Mouse (Mus musculus): ENCODE data around the gene Dap. TPM values are rescaled to one million over a fixed set of nuclear protein-coding genes. Genes with fewer than 3 reads are reported as not detected.

Gene Dap
- 1 to 10 TPM; 9.1 to 9.8 TPM for total RNA-seq (2021)

DNA sequence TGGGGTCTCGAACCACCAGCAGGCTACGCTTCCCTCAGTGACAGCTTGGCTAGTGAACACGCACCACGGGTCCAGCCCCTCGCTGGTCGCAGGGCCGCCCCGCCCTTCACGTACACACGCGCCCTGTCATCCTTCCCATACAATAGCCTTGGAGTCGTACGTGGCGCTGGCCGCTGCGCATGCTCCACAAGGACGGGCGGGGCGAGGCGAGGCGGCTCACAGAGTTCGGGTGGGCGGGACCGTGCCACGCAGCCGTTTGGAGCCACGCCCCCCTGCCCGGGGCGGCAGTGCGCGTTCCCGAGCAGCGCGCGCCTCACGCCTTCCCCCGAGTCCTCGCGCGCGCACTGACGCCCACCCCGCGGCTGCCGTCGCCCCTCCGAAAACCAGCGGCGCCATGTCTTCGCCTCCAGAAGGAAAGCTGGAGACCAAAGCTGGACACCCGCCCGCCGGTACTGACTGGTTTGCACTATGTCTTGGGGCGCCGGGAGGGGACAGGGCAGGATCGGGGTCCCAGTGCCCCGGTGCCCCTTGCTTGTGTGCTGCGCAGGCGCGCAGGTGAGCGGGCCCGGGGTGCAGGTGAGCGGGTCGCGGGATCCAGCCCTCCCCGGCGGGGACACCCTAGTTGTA, at the start of gene Dap:
Gene Dap, plus strand, starts transcription at position 180 of the 627 bp plus-strand sequence.
- peak; percentile 89 to 91 for DNase-seq (ENCODE audit: extremely low spot score in 1 of 2, low spot score in 1 of 2)

- no peak for DNase-seq (ENCODE audit: extremely low spot score in 1 of 2, low spot score in 1 of 2)
Observed at GRCm38 (mm10) chr15:31176566-31176965, 47.5 kb upstream of the Dap start.

GRCm38 (mm10) chr15:31184651-31185443, 39.3 kb upstream of the Dap start:
- no peak for DNase-seq (ENCODE audit: extremely low spot score in 1 of 2, low spot score in 1 of 2)

DNA sequence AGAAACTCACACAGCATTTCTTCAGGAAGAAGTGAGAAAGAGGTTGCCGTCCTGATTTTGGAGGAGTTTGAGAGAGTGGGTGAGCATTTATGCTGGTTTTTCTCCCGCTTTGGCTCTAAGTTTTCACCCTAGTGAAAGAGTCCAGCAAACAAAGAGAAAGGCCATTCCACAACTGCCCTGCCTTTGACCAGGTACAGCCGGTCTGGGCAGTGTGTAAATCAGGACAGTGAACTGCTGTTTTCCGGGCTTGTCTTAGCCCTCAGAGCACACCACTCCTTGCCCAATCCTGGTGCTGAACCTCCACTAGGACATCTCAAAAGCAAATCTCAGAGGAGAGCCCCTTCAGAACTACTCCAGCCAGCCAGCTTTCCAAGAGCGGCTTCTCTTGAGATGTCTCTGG, 38.6 kb upstream of the Dap start:
- DNase-seq (ENCODE audit: extremely low spot score in 1 of 2, low spot score in 1 of 2): no peak

DNA sequence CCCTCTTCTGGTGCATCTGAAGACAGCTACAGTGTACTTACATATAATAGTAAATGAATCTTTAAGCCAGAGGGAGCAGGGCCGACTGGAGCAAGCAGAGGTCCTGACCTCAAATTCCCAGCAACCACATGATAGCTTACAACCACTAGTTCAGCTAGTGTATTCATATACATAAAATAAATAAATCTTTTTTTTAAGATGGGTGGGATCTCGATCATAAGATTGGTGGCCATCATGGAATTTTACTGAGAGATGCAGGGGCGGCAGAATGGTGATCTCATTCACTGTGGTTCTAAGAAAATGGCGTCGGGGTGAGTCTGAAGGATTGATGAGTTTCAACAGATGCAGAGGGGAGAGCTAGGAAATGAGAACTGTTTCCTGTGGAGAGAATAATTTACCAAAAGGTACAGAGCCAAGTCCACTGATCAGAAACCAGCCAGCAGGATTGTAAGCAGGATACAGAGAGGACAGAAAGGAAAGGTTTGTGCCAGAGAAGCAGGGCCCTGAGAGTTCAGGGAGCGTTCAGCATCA, 37.7 kb upstream of the Dap start:
- no peak for DNase-seq (ENCODE audit: extremely low spot score in 1 of 2, low spot score in 1 of 2)

DNA sequence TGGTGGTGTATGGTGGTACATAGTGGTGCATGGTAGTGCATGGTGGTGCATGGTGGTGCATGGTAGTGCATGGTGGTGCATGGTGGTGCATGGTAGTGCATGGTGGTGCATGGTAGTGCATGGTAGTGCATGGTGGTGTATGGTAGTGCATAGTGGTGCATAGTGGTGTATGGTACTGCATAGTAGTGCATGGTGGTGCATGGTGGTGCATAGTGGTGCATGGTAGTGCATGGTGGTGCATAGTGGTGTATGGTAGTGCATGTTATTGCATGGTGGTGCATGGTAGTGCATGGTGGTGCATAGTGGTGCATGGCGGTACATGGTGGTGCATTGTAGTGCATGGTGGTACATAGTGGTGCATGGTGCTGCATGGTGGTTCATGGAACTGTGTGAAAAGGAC, 31.6 kb upstream of the Dap start:
- DNase-seq (ENCODE audit: extremely low spot score in 1 of 2, low spot score in 1 of 2): no peak

GRCm38 (mm10) chr15:31195776-31196175, 28.3 kb upstream of the Dap start:
- no peak for DNase-seq (ENCODE audit: extremely low spot score in 1 of 2, low spot score in 1 of 2)

DNA sequence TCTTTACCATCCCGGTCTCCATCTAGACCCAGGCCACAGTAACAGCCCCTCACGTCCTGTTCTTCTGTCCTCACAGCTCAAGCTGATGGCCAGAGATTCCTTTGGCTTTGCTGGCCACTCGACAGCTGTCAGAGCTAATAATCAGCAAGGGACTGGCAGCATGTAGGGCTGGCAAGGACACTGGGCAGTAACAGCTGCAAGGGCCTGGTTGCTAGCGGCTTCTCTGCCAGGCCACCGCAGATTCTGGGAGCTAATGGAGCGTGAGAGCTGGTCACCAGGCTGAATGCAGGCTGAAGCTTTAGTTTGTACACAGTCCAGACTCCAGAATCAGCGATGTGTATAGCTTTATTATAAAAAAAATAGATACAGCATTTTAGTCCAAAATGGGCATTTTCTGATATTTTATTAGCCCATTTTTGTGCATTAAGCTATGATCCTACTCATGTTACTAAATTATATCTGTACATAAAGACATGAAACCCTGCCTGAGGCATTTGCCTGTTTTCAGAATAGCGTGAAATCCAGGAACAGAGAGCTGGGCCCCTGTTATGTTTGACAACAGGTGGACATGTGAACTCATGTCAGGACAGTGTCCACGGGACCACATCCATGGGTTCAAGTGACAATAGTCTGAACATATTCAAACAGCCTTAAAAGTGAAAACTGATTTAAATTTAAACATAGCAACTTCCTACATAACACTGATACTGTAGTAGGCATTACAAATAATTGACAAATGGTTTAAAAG, 16.6 kb upstream of the Dap start:
- DNase-seq (ENCODE audit: extremely low spot score in 1 of 2, low spot score in 1 of 2): no peak

DNA sequence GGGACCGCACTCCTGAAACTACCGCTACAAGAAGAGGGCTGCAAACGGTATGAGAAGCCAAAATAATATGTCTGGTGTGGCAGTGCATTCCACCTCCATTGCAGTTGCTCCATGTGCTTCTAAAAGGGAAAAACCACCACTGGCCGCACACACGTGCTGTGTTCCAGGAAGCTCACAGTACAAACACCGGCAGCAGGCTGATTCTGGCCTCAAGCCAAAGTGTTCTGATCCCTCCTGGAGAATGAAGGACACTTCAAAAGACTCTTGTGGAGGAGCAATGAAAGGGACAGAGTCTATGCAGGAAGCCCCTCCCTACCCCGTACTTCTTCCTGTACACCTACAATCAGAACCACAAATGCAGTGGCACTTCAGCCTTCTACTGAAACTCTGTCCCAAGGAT, 12.2 kb upstream of the Dap start:
- DNase-seq (ENCODE audit: extremely low spot score in 1 of 2, low spot score in 1 of 2): no peak

DNA sequence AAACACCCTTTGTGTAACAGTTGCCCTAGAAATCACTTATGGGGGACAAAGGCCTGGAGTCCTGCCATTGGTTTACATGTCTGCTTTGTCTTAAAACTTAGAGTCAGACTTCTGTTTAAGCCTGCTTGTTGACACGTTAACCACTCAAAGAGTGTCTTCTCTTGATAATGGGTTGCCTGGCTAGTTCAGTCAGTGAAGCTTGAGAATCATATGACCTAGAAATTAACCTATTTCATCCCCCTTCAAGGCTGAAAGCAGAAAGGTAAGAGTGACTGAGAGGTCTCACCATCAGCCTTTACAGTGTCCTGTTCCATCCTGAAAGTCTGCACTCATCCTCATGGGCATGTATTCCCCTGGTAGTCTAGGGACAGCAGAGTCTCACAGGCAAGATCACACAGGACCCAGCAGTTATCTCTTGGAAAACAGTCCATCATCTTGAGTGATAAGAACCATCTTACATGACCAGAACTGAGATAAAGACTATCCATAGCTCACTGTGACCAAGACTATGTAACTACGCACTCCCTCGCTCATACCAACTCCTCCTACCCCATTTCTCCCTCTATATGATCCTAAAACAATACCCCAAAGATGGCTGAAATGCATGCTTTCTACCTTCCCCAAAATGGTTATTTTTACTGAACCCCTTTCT, 10.4 kb upstream of the Dap start:
- no peak for DNase-seq (ENCODE audit: extremely low spot score in 1 of 2, low spot score in 1 of 2)

DNA sequence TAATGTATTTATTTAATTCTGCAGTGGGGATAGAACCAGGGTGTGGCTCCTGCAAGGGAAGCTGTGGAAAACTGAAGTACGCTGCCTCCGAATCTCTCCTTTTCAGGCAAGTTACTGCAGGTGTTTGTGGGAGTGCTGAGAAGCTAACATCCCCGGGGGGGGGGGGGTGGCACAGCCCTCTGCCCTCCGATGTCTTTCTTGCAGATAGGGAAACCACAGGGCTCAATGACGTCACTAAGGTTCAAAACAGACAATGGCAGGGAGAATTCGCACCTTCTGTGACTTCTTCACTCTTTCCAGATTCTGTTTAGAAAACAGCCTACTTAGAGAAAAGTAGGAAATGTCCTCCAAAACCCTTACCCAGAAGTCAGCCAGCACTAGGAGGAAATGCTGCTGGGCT, 1.9 kb upstream of the Dap start:
- DNase-seq (ENCODE audit: extremely low spot score in 1 of 2, low spot score in 1 of 2): no peak

DNA sequence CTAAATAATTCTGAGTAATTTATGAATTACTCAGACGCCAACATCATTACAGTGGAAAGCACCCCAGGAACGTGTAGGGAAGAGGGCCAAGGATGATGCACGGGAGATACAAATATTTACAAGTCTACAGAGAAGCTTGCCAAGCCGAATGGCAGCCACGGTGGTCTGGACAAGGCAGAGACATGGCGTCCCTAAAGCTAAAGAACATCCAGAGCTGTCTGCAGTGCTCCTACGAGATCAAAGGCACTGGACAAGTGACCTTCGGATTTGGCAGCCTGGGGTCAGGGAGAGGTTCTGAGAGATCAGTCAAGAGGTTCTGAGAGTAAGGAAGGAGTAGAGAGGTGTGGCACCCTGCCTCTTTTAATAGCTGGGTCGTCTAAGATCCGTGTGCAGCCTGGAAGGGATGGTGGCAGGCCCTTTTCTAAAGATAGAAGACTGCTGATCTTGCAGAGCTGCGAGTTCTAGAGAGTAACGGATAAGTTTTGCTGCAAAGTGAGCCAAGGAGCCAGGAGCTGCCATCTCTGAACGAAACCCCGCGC, 449 bp upstream of the Dap start:
- DNase-seq (ENCODE audit: extremely low spot score in 1 of 2, low spot score in 1 of 2): no peak

GRCm38 (mm10) chr15:31224806-31225642, 910 bp downstream of the Dap start:
- no peak for DNase-seq (ENCODE audit: extremely low spot score in 1 of 2, low spot score in 1 of 2)

GRCm38 (mm10) chr15:31225643-31226325, 1.7 kb downstream of the Dap start:
- no peak for DNase-seq (ENCODE audit: extremely low spot score in 1 of 2, low spot score in 1 of 2)

- no peak for DNase-seq (ENCODE audit: extremely low spot score in 1 of 2, low spot score in 1 of 2)
Observed at GRCm38 (mm10) chr15:31226464-31226863, 2.4 kb downstream of the Dap start.

- no peak for DNase-seq (ENCODE audit: extremely low spot score in 1 of 2, low spot score in 1 of 2)
Observed at GRCm38 (mm10) chr15:31227793-31228192, 3.7 kb downstream of the Dap start.

DNA sequence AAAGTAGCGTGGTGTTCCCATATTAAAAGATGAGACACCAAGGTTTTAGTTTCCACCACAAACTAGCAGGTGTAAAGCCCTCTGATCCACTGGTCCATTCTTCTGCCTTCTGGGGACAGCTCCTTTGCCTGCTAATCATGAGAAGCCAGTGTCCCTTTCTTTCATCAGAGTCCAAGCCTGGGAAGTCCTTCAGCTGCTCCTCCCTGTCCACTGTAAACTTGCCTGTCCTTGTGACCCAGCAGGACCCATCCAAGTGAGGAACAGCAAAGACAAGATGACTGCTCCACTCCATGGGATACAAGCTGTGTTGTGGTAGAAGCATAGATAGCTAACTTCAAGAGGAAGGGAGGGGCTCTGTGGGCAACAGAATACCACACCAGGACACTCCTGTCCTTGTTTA, 8.9 kb downstream of the Dap start:
- DNase-seq (ENCODE audit: extremely low spot score in 1 of 2, low spot score in 1 of 2): no peak

- DNase-seq (ENCODE audit: extremely low spot score in 1 of 2, low spot score in 1 of 2): no peak
Observed at GRCm38 (mm10) chr15:31235794-31236548, 11.9 kb downstream of the Dap start.
